Mouse (Mus musculus): Measurements from ENCODE around the gene Tdg.

DNA sequence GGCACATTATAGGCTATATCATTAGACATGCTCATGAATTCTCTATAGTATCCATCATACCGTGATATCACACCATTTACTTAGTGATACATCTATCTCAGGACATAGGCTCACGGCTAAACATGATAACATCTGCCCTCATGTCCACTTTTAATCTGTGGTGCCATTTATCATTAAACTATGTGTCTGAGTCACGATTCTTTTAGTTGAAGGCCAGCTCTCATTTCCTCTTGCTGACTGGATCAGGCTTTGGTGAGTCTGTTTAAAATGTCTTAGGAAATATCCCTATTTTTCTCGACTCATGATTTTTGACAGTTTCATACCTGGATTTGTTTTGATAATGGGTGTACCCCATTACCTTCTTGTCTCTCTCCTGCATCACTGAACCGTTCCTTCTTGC lies 66.3 kb downstream of the Tdg start, which contains the start of gene Hcfc2:
- TF ChIP-seq CTCF (IDR thresholded peaks at IDR 0.05; ENCODE audit: borderline replicate concordance, insufficient read depth, low read length) (no peak), POLR2A (IDR thresholded peaks at IDR 0.05; ENCODE audit: low read depth, low read length) (no peak)
